19 mouse cellular contexts compared by ENCODE assay signal in genomic region chr8:93748720-93749119, GRCm38 (mm10).
DNase-seq lines count a peak whose midpoint lies in the region; ATAC-seq and TF ChIP-seq lines count a peak whose summit lies in the region.
"Had no signal": no experiment of that assay in that cellular context is flagged by ENCODE, and none has a peak within 500 bp of the region (broad histone marks: within the 10 kb centered on the region; RNA-seq: fewer than 3 reads in every experiment).

No protein-coding gene starts in this region.

- TF ChIP-seq EP300 in heart, postnatal 0 days (IDR thresholded peaks at IDR 0.05; ENCODE audit: low read depth), result no peak

- no peak for ATAC-seq in heart, postnatal 0 days (ENCODE audit: insufficient read depth, low read depth)
- ATAC-seq in lung, embryonic 14.5 days (ENCODE audit: insufficient read depth), result no peak
- ATAC-seq: hindbrain, embryonic 16.5 days had no signal

- 50% methylated on average over 1 of the region's 1 CpGs for WGBS in heart, postnatal 0 days
- WGBS in lung, embryonic 14.5 days, result 42% methylated on average over 1 of the region's 1 CpGs
- WGBS in cerebellum, adult 2 months, result 68% methylated on average over 1 of the region's 1 CpGs

- intact Hi-C loops in heart, postnatal 14 days (cut with DNase I), result no loop called here

- H3K27me3 ChIP-seq in heart, postnatal 0 days (ENCODE audit: control insufficient read depth, insufficient read depth, low read length), result 0 out of 2 replicates have a peak, but pooled peaks cover 2% of the 10 kb centered on the region
- H3K27me3 ChIP-seq in lung, embryonic 14.5 days (ENCODE audit: insufficient read depth, low read length), result no peaks in the 10 kb centered on the region
- no peaks in the 10 kb centered on the region for H3K27me3 ChIP-seq in cerebellum, adult 2 months (ENCODE audit: control insufficient read depth, insufficient read depth, low read length)
- H3K27me3 ChIP-seq: embryonic facial prominence, embryonic 12.5 days; heart, embryonic 13.5 days; limb, embryonic 15.5 days; neural tube, embryonic 13.5 days had no signal

- no peaks in the 10 kb centered on the region for H3K36me3 ChIP-seq in heart, postnatal 0 days (replicated peaks; ENCODE audit: control insufficient read depth, insufficient read depth, low read length)
- no peaks in the 10 kb centered on the region for H3K36me3 ChIP-seq in lung, embryonic 14.5 days (ENCODE audit: insufficient read depth)
- H3K36me3 ChIP-seq: embryonic facial prominence, embryonic 12.5 days; heart, embryonic 13.5 days; limb, embryonic 15.5 days; neural tube, embryonic 13.5 days had no signal

- H3K4me3 ChIP-seq in heart, postnatal 0 days (ENCODE audit: low read depth, low read length), result no peak overlapping the region
- no peak overlapping the region for H3K4me3 ChIP-seq in lung, embryonic 14.5 days (ENCODE audit: low read depth, low read length)
- no peak overlapping the region for H3K4me3 ChIP-seq in cerebellum, adult 2 months (replicated peaks; ENCODE audit: insufficient read depth, low read depth, low read length)
- H3K4me3 ChIP-seq: embryonic facial prominence, embryonic 12.5 days; heart, embryonic 13.5 days; limb, embryonic 15.5 days; neural tube, embryonic 13.5 days had no signal

- no peak for TF ChIP-seq CTCF in heart, postnatal 0 days (IDR thresholded peaks at IDR 0.05; ENCODE audit: low read depth)
- TF ChIP-seq CTCF in lung, embryonic 14.5 days (IDR thresholded peaks at IDR 0.05; ENCODE audit: low read depth), result no peak
- TF ChIP-seq CTCF in cerebellum, adult 2 months (IDR thresholded peaks at IDR 0.05; ENCODE audit: borderline replicate concordance, insufficient read depth, low read depth, low read length), result no peak

- H3K4me2 ChIP-seq in heart, postnatal 0 days (ENCODE audit: low read depth, low read length), result no peak overlapping the region
- no peak overlapping the region for H3K4me2 ChIP-seq in lung, embryonic 14.5 days
- H3K4me2 ChIP-seq: embryonic facial prominence, embryonic 12.5 days; heart, embryonic 13.5 days; limb, embryonic 15.5 days; neural tube, embryonic 13.5 days had no signal

- H3K4me1 ChIP-seq in heart, postnatal 0 days (ENCODE audit: control insufficient read depth, insufficient read depth), result no peaks in the 10 kb centered on the region
- no peaks in the 10 kb centered on the region for H3K4me1 ChIP-seq in lung, embryonic 14.5 days (ENCODE audit: insufficient read depth)
- H3K4me1 ChIP-seq in cerebellum, adult 2 months (ENCODE audit: control insufficient read depth, insufficient read depth, low read length), result no peaks in the 10 kb centered on the region
- H3K4me1 ChIP-seq: embryonic facial prominence, embryonic 12.5 days; heart, embryonic 13.5 days; limb, embryonic 15.5 days had no signal

- no peak overlapping the region for H3K9ac ChIP-seq in heart, postnatal 0 days (replicated peaks; ENCODE audit: low read depth, low read length)
- no peak overlapping the region for H3K9ac ChIP-seq in lung, embryonic 14.5 days
- H3K9ac ChIP-seq: embryonic facial prominence, embryonic 12.5 days; heart, embryonic 13.5 days; limb, embryonic 15.5 days; neural tube, embryonic 13.5 days had no signal

- no peak for TF ChIP-seq POLR2A in cerebellum, adult 2 months (IDR thresholded peaks at IDR 0.05; ENCODE audit: borderline replicate concordance, insufficient read depth, low read length)

- no peak overlapping the region for H3K27ac ChIP-seq in heart, postnatal 0 days (ENCODE audit: low read depth)
- H3K27ac ChIP-seq in lung, embryonic 14.5 days (ENCODE audit: low read depth), result no peak overlapping the region
- no peak overlapping the region for H3K27ac ChIP-seq in cerebellum, adult 2 months (ENCODE audit: insufficient read depth, low read length)
- H3K27ac ChIP-seq: embryonic facial prominence, embryonic 12.5 days; heart, embryonic 13.5 days; limb, embryonic 15.5 days; neural tube, embryonic 13.5 days had no signal

- DNase-seq in heart, postnatal 0 days (ENCODE audit: low spot score), result peak; percentile 13
- DNase-seq in heart, postnatal 14 days, result no peak
- DNase-seq in lung, embryonic 14.5 days, result peak; percentile 60
- DNase-seq in lung, postnatal 36 days, result no peak
- DNase-seq in embryo, embryonic 9.5 days (ENCODE audit: extremely low spot score), result peak; percentile 9
- peak; percentile 3 for DNase-seq in yolk sac, embryonic 10.5 days (ENCODE audit: low spot score)
- no peak for DNase-seq in cerebellum, adult 2 months
- no peak for DNase-seq in thymus, postnatal 10 days (ENCODE audit: low spot score in 2 of 2)
- DNase-seq: adrenal gland, adult 8-10 months; cerebellum, adult 9-10 months; gastrocnemius, postnatal 36 days; kidney, adult 9 months; lung, adult 2 months; thymus, postnatal 14 days had no signal

- H3K9me3 ChIP-seq in heart, postnatal 0 days (replicated peaks; ENCODE audit: control insufficient read depth, low read length), result no peaks in the 10 kb centered on the region
- H3K9me3 ChIP-seq in lung, embryonic 14.5 days (ENCODE audit: low read depth, low read length), result no peaks in the 10 kb centered on the region
- H3K9me3 ChIP-seq: embryonic facial prominence, embryonic 12.5 days; heart, embryonic 13.5 days; limb, embryonic 15.5 days; neural tube, embryonic 13.5 days had no signal

Comparison
In these comparisons a context has a peak if more than half of its experiments do, and no peak if none do; other contexts are left out.
1. DNase-seq: peak in heart, postnatal 0 days (single experiment), lung, embryonic 14.5 days (single experiment), embryo, embryonic 9.5 days (single experiment) and yolk sac, embryonic 10.5 days (single experiment); none in heart, postnatal 14 days (0 of 2), lung, postnatal 36 days (single experiment), cerebellum, adult 2 months (0 of 2) and thymus, postnatal 10 days (0 of 2).